Mouse (Mus musculus): ENCODE measurements around the gene Tmem171. TPM values are rescaled to one million over a fixed set of nuclear protein-coding genes. Genes with fewer than 3 reads are reported as not detected.

Gene Tmem171
- total RNA-seq, 2 experiments from 2014 or later = 3.4 TPM; not detected in 1

DNA sequence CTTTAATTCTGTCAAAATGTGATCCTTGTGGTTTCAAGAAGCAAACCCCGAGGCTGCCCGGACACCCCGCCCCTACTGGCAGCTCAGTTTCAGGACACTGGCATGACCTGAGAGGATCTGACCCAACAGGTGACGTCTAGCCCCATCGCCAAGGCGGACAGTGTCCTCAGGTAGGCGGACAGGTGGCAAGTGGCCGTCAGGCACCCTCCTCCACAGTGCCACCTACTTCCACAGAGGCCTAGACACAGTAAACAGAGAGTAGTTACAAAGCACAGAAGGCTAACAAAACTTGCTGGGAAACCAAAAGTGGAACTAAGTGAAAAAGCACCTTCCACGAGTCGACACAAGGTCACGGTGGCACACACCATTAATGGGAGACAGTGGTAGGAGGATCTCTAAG, 1.3 kb downstream of the Tmem171 start:
- DNase-seq = no peak

DNA sequence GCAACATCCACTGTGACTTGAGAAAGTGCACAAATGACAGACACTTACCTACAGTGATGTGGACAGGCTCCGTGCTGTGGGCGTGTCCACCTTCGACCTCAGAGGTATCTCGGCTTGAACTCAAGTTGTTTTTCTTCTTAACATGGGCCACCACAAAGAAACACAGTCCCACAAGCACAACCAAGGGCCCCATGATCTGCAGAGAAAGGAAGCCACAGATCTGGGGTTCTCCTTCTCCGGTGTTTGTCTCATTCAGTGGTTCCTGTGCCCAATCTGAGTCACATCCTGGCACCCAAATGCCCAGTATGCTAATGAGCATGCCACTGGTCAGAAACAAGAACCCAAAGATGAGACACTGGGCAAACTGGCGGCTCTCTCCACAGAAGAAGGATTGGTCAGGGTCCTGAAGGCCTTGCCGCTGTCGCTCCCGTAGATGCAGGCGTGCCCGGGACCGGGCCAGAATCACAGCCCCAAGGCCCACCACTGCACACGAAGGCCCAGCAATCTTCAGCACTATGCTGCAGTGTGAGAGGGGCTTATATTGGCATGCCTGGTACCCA, 2.6 kb downstream of the Tmem171 start:
- no peak for DNase-seq

DNA sequence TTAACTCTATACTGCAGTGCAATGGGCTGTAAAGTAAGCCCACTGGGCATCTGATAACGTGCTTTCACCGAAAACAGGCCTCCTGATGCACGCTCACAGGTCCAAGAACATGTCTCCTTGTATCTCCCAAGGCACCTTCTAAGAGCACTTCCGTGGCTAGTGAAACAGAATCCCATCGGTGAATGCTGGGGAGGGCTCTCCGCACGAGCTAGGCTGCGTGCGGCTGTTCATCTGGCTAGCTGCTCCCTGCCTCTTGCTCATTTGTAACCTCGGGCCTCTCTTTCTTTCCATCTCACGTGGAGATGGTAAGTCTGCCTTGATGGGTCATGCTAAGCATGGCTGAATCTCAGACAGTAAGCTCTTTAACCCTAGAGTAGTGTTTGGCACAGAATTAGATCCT, 3.7 kb downstream of the Tmem171 start:
- DNase-seq = no peak

DNA sequence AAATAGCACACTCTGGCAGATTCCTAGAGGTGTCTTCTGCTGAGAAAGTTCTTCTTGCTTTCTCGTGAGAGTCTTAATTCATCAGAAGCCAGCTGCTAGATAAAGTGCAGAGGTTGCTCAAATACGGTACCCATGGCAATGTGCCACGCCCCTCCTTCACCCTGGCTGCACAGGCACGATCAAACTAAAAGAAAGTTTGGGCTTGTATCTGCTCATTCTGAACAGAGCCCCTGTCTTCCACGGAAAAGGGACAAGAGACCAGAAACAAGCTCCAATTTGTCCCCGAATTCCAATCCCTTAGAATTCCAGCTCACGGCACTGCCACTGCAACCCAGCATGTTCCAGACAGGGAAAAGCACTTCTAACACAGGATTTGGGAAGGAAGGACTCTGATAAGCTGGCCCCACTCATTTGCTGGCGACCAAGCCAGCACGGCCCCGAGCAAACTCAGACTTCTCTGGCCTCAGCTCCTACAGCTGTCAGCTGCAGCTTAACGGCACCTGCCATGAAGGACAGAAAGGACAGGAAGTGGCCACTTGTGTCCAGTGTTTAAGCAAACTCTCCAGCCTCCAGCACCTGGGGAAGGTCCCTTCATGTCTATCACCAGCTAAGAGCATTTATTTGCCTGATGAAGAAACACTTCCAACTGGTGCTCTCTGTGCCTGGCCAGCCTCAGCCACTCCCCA, 4.9 kb downstream of the Tmem171 start:
- no peak for DNase-seq

DNA sequence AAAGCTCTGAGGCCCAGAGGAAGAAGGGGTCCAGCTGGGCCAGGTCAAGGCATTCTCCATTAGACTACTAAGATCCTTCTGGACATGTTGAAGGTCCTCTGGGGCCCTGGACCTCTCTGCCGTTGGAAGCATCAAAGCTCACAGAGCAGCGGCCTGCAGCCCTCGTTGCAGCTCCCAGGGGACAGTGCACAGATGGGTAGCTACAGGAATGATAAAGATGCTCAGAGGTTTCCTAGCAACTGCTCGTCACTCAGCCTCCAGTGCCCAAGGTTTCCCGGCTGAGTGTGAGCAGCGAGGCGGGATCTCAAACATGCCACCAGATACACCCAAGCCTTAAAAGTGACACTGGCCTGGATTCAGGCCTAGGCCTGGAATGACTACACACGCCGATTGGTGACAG, 6.7 kb downstream of the Tmem171 start:
- DNase-seq = no peak

DNA sequence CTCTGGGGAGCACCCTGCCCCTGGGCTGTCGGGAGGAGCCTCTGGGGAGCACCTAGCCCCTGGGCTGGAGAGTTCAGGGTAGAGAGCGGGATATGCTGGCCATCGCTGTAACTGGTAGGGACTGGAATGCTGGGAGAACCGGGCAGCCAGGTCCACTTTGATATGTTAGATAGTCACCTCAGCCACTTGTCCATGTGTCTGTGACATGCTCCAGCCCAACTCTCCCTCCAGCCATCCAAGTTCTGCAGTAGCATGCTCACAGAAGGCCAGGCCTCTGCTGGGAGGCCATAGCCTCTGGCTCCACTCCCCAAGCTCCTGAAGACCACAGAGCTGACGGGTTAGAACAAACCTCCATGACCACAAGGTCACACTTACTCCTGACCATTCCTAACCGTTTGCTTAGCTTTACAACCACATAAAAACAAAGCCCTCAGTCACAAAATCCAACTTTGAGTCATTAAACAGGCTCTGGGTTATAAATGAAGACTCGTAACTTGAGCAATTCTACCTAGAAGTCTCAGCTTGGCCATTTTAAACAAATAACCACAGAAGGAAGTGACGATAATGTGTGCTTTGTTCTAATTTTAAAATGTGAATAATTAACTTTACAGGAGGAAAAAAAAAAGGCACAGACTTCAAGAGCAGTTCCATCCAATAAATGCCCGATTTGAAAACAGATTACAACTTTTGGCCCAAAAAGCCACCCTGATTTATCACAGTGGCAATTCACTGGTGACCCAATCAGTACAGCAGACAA, 10.3 kb downstream of the Tmem171 start:
- DNase-seq = no peak

DNA sequence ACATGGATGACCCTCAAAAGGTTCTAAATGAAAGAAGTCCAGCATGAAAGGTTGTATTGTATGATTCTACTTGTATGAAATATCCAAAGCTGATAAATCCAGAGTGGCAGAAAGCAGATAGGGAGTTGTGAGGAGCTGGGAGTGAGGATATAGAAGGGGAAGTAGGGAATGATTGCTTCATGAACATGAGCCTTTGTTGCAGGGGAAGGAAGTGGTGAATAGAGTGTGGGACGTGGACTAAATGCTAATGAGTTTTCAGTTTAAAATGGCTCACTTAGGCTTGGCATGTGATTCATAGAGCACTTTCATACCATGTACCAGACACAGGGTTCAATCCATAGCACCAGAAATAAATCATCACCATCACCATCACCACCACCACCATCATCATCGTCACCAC, 11.2 kb downstream of the Tmem171 start:
- DNase-seq = no peak

DNA sequence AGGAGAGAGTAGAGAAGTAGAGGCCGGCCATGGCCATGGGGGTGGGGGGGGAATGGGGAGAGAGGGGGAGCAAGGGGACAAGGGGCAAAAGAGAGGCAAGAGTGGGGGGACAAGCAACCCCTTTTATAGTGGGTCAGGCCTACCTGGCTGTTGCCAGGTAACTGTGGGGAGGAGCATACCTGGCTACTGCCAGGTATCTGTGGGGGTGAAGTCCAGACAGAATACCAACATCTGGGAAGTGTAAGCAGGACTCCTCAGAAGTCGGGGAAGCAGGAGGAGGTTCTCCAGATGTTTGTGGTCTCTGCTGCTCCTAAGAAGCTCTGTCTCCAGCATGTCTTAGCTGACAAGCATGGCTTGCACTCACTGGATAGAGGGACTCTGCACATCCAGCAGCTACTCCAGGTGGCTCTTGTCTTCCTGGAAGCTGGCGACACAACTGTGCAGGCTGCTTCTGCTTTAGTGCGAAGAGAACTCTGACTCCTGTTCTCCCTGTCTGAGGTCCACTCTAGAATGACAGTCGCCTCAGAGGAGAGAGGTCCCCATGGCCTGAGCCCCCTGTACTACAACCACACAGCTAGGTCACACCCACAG, 14.1 kb downstream of the Tmem171 start:
- no peak for DNase-seq

DNA sequence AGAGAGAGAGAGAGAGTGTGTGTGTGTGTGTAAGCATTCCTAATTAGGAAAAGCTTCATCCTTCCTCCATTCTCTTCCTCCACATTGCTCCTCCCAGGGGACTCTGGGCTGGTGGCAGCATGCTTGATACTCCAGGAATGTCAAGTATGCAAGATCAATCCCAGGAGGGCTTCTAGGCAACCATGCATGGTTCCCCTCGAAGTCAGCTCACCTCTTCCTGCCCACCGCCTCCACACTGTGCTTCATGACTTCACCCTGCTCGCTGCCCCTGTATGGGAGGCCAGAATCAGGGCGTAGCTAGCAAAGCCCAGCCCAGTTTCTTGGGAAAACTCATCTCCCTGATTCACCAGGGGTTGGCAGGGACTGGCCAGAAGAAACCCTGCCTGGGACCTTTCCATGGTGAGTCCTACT, 15.0 kb downstream of the Tmem171 start:
- DNase-seq = no peak

DNA sequence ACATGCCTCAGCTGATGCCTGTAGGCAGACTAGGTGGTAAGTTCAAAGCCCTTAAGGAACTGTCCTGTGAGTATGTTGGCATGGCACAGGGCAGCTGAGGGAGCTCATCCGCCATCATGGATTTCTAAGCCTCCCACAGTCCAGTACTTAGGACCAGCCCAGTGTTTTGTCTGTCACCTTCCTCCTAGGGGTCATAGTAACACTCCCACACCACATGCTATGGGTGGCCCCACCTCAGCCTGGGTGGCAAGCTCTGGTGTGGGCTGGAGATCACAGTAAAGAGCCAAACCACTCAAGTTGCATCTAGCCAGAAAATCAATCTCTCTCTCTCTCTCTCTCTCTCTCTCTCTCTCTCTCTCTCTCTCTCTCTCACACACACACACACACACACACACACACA, 15.4 kb downstream of the Tmem171 start:
- no peak for DNase-seq

DNA sequence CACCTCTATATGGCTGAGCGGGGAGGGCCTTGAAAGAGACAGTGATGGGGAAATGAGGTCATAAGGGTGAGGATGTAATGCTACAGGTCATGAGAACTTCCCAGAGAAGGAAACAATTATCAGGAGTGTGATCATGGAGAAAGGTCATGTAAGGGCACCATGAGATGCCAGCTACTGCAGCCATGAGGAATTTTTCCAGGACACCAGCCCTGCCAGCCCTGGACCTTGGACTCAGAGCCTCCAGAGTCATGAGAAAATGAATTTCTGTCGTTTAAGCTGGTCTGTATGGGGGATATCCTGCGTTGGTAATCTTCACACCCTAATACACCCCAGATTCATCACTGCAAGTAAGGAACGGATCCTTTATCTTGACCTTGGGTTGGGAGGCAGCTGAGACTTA, 20.7 kb downstream of the Tmem171 start:
- DNase-seq = no peak

DNA sequence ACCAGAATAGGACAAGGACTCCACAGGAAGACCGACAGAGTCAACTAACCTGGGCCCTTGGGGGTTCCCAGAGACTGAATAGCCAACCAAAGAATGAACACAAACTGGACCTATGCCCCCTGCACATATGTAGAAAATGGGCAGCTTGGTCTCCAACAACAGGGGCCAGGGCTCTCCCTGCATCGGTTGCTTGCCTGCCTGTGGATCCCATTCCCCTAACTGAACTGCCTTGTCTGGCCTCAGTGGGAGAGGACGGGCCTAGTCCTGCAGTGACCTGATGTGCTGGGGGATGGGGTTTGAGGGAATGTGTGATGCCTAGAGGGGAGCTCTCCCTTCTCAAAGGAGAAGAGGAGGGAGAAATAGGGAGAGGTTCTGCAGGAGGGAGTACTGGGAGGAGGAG, 25.3 kb downstream of the Tmem171 start:
- no peak for DNase-seq

DNA sequence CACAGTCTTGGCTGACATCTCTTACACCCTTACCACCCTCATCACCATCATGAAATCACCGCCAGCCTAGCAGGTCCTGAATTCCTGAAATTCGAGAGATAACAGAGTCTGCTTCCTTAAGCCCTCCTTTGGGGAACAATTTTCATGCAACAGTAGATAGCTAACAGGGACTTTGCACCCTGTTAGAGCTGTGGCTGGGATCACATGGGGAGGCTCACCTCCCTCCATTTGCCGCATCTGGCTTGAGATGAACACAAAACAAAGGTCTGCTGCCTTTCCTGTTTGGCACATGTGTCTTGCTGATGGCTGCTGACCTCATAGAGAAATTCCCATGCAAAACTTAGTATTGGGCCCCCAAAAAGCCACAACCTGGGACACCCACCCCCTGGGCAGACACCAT, 27.3 kb downstream of the Tmem171 start:
- no peak for DNase-seq

DNA sequence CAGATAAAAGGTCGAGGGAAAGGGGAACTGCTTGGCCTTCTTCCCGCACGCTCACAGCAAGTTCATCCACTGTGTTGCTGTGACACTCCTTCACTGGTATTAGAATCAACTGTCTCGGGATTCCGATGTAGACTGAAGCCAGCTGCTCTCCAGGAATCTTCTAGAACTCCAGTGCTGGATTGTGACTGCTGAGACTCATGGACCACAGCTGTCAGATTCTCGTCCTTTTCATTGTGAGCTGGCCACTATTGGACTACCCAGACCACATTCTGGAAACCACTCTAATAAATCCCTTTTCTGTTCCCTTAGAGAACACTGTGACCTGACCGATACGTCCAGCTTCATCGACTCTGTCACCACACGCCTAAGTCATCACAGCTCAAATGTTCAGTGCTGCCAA, 29.4 kb downstream of the Tmem171 start:
- no peak for DNase-seq

DNA sequence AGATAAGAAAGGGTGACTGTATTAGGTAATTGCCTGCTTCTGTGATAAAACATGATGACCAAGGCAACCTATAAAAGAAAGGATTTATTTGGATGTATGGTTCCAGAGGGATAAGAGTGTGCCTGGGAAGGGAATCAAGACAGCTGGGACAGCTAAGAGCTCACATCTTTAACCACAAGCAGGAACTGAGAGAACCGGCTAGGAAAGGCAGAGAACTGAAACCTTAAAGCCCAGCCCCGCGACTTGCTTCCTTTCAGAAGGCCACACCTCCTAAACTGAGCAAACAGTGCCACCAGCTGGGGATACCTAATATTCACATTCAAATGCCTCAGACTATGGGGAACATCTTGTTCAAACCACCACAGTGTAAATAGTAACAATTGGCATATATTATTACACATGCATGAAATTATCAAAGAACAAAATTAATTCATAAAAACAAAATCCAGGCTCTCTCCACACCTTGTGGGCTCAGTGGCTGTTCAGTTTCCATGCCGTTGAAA, 32.4 kb downstream of the Tmem171 start:
- no peak for DNase-seq

DNA sequence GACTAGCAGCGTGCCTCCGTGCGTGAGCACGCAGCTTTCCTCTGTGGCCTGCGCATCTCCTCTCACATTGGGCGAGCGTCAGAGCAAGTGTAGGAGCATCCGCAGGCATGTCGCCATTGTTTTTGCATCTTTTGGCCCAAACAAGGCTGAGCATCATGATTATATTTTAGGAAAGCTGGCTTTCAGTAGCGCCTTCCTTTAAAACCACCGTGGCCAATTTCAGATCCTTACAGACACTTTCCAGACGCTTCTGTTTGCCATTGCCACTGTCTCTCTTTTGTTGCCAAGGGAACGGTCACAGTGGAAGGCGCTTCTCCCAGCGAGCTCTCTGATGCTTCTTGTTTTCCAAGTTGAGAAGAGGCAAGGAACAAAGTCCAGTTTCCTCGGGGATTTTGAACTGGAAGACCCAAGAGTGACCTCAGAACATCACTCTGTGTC, 38.6 kb downstream of the Tmem171 start:
- DNase-seq = peak; percentile 8

DNA sequence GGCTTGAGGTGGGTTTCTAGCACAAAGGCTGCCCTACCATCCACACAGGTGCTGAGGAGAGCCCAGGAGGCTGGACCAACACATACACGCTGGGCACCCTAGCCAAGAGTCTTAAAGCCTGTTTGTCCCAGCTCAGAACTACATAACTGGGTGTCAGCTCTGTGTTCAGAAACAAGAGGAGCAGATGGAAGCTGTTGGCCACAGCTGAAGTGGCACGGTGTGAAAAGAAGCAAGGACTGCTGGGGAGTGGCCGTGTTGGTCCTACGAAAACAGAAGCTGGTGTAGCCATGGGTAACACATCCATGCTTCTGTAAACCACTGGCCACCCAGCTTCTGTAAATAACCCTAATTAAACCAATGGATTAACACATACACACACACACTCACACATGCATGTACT, 39.3 kb downstream of the Tmem171 start:
- DNase-seq = no peak

DNA sequence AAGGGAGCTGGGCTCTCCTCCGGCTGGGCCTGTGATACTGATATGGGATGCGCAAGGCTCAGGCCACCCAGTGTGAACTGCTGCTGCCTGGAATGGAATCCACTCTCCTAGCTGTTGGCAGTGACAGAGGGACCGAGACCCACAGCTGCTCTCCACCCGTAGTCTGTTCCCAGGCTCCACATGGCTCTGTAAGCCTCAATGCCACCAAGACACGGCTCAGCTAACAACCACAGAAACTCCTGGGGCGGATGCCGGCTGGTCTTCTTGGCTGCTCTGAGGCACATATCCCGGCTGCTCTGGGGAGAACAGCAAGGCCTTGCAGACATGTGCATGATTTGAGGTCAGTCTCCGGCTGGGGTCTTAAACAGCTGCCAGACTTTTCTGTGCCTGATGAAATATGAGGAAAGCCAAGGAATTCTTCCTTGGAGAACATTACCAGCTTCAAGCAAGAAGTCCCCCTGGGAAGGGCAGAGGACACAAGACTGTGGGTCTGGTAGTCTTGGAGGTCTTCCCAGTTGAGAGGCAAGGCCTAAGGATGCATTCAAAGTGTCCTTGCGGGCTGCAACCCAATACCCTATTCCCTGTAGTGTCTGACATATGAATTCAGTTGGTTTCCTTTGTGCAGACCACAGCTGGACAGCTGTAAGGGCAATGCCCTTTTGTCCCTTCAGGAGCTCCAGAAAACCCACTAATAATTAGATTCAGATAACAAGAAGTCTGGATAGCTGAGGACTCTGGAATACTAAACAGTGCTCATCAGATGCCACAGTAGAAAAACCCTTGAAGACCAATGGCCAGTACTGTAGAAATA, 40.3 kb downstream of the Tmem171 start:
- DNase-seq = peak; percentile 67

DNA sequence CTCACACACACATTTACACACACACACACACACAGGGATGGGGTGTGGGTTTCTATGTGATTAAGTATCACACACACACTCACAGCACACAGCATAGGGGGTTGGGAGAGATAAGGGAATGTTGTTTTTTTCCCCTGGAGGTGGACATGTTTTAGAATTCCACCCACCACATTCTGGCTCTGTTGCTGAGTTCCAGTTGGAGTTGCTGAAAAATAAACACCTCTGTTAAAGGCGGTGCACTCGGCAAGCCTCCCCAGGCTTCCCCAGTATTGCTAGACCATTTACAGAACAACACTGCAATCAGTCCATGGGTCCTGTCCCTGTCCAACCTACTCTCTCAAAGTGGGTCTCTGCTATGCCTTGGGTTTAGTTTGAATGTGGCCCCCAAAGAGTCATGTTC, 42.4 kb downstream of the Tmem171 start:
- DNase-seq = no peak

DNA sequence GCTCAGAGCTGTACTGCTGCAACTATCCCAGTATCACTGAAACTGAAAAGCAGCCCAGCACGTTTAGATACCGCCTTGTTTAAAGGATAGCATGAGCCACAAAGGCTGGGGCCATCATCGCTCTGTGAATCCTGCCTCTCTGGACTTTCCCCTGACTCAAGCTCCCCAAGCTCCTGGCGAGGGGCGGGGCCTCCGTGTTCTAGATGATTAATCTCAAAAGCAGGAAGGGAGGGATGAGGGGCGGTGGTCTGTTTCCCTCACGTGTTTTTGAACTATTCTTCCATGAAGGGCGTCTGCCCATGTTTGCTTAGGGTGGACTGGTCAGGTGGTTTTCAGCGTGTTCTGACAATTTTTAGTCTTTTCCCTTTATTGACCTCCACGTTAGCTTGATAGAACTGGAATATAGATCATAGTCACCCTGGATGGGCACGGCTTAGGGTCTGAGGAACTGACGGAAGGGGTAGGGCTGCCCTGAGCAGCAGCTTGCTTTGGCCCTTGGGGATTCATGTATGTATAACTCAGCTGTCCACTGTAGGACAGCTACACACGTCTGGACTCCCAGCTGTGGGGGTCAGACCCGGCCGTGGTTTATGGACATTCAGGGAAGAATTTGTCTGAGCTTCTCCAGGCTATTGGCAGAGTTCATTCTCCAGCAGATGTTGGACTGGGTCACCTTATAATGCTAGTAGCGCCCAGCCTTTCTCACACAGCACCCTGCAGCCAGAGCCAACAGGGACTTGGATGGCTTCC, 43.2 kb downstream of the Tmem171 start:
- DNase-seq = no peak

DNA sequence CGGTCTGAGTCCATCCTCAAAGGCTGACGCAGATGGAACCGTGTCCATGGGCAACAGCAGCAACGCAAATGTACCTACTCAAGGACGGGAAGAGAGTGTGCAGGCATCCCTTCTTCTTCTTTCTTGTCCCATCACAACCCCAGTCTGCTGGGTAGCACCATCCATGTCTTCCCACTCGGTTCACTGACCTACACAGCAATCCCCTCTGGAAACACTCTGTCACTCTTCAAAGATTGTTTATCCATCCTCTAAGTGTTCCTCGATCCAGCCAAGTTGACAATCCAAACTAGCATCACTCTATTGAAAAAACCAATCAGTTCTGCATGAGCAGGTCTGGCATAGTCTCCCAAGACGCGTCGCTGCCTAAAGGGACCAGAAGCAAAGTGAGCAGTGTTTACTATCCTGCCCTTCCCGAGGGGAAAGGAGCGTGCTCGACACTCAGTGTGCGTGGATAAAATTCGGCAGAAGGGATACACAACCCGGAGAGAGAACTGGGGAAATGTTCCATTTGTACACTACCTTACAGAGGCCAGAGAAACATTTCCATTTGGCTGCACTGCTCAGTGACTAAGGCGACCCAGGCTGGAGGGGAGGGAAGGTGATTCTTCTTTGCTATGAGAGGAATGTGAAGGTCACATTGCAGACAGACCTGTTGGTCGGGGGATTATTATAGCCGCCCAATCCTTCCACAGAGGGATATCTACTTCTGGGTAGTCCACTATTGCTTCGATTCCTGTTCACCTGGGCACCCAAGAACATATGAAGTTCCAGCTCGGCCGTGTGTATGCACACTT, 46.7 kb downstream of the Tmem171 start:
- no peak for DNase-seq
